Mouse (Mus musculus) liver (tissue): ENCODE data around the gene Art5.

Experiments used
- DNase-seq: peaks from one replicate; pipeline ENCODE4 v3.0.0-alpha.2; 2020; ENCODE audit warnings: mixed read lengths

Art5 gene

DNA sequence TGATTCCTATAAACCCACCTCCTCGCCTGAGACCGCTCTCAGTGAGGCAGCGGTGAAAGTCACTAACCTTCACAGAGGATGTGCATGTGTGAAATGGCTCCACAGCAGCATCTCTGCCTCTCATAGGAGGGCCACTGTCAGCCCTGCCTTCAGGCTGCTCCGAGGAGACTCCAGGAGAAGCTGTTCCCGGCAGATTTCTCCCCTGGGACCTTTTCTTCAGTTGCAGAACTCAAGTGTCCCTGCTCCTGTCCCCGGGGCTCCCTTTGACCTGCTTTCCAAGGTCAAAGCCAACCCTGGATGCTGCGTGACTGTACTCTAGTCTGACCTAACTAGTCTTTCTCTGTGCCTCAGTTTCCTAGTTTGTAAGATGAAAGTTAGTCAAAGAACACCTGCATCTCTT, at the start of gene Art5:
Art5 (minus strand) TSS at position 319 of the 400 bp plus-strand sequence.
- DNase-seq = no peak

DNA sequence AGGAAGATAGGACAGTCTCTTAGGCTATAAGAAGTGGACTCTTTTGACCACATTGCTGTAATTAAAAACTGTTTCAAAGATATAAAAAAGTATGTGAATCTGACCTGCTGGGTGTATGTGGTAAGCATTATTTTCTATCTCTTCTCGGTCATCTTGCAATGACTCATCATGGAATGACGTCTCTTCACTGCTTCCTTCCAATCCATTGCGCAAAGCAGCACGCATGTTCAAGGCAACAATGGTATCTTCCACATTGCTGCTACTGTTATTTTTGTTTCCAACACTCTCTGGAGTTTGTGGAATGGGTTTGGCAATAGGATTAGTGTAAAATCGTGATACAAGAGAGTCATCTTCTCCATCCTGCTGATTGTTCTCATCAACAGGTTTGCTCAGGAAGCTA, 44.4 kb upstream of the Art5 start:
- no peak for DNase-seq

DNA sequence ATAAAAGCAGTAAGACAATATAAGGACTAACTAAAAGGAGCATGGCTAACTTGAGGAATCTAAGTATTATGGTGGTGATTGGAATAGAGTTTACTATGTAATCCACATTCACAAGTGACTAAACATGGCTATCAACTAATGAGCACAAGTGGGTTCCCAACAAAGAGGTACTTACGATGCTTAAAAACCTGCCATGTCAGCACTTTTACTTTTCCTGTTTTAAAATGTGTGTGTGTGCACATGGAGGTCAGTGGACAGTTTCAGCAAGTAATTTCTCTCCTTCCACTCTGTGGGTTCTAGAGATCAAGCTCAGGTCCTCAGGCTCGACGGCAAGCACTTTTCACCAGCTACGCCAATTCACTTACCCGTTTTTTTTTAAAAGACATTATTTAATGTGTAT, 28.6 kb upstream of the Art5 start:
- DNase-seq = no peak

DNA sequence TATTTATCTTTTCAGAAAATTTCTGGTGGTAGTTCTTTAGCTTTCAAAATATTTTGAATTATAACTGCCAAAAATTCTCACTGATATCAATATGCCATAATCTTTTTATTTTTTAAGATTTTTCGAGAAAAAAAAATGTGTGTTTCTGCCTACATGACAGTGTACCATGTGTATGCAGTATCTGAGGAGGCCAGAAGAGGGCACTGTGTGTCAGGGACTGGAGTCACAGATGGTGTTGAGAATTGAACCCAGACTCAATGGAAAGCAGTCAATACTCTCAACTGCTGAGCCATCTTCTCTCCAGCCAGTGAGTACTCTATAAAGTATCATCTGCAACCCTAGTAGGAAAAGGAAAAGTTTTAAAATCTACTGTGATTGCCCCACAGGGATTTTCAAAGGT, 28.2 kb upstream of the Art5 start:
- DNase-seq = peak; percentile 62

DNA sequence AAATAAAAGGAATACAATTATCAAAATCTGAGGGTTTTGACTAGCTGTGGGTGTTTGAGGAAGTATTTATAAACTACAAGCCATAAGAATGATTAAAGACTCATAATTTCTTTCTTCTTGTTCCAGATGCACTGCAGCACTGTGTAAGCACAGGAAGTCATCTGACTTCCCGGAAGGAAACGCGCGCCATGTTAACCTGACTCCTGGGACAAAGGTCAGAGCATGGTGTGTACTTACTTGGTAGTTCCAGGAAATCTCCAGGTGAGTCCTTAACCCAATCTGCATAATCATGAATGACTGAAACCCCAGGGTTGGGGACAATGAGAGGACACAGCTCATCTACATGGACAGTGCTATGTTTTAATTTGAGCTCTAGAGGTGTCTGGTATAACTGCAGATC, 23.1 kb upstream of the Art5 start:
- no peak for DNase-seq

DNA sequence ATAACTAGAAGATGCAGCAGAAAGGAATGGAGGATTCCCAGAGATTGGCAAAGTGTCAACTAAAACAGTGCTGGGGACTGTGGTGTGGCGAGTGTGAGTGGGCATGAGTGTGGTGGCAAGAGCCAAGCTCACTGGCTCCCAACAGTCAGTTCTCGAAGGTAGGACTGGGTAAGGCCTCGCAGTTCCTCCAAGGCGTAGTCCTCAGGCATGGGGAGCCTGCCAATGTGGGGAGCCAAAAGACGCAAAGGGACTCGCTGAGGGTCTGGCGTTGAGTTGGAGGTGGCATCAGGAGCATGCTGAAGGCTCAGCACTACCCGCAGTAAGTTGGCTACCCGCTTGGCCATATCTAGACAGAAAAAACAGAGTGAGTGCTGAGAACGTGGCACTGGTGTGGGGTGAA, 11.0 kb upstream of the Art5 start:
- no peak for DNase-seq

DNA sequence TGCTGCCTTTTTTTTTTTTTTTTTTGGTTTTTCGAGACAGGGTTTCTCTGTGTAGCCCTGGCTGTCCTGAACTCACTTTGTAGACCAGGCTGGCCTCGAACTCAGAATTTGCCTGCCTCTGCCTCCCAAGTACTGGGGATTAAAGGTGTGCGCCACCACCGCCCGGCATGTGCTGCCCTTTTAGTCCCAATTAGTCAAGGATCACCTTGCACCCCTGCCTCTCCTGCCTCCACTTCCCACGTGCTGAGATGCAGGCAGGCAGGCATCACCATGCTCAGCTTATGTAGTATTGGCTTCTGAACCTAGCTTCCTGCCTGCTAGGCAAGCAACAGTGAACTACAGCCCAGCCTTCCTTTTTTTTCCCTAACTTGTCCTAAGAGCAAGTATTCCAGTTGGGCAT, 8.1 kb upstream of the Art5 start:
- DNase-seq = no peak

DNA sequence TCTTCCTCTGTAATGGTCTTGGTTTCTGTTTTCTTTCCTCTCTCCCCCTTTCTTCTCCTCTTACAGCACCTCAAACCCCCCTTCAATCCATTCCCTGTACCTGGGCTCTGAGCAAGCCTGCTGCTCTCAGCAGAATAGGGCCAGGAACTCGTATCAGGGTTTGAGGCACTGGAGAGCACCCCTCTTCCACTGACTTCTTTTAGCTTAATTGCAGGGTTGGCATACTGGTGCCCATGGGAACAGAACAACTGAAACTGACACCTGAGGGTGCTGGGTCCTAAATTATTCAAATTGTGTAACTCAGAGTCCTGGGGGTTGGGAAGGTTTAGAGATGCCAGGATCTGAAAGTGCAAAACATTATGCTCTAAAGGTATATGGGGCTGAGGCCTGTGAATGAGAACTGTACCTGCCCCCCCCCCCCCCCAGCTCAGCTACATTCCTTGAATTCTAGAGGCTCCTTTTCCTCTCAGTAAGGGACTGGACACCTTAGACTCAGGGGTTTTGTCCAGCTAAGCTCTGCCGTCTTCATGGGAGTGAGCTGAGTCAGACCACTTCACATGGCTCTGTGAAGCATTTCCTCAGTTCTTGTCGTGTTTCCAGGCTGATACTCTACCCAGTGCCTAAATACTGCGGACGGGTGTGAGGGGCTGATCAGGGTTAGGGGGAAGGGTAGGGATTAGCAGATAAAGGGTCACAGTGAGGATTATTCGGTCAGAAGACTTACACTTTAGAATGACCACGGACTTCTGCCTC, 7.5 kb upstream of the Art5 start, which contains the start of gene Chrna10:
Chrna10 (minus strand) TSS at position 250 of the 753 bp plus-strand sequence.
- no peak for DNase-seq

DNA sequence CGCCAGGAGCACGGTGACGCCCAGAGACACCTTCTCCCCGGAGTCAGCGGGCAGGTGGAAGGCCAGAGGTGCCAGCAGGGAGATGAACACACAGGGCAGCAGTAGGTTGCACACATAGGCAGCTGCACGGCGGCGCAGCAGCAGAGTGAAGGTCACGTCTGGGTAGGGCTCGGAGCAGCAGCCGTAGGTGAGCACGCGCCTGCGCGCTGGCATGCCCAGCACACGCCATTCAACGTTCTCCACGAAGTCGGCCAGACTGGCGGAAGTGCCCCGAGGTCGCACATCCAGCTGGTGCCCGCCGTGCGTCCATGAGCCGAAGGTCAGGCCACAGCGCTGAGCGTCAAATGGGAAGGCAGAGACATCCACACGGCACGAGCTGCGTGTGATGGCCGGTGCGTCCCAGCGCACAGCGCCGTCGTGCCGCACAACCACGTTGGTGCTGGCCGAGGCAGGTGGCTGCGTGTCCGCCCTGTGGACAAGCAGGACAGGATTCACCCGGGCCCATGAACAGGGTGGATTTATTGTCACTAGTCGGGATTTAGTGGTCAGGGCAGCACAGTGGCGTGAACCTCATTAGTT, 4.0 kb upstream of the Art5 start:
- no peak for DNase-seq

DNA sequence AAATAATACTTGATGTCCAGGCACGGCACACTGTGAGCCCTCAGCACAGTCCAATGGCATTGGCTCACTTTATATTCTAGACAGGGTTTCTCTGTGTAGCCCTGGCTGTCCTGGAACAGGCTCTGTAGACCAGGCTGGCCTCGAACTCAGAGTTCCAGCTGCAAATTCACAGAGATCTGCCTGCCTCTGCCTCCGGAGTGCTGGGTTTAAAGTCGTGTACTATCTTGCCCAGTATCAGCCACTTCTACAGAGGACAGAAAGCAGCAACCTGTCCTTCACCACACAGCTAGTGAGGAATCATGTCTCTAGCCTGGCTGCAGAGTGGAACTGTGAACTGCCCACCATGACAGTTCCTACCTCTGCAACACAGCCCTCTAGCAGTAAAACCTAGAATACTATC, 457 bp upstream of the Art5 start:
- DNase-seq = no peak

DNA sequence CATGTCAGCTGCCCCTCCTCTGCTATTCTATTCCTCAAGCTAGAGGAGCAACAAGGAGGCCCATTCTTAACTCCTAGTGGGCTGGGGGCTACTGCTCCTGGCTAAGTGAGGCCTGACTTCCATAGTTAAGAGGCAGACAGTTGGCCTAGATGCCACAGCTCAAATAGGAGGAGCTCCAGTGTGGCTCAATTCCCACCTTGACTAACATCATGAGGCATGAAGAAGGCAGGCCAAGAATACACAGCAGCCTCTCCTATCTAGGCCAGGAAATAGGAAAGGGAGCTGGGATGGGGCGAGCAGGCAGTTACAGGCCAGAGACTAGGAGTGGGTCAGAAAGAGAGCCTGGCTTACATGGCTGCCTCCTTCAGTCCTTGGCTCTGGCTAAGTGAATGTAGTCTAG, 1.1 kb downstream of the Art5 start:
- DNase-seq = no peak

DNA sequence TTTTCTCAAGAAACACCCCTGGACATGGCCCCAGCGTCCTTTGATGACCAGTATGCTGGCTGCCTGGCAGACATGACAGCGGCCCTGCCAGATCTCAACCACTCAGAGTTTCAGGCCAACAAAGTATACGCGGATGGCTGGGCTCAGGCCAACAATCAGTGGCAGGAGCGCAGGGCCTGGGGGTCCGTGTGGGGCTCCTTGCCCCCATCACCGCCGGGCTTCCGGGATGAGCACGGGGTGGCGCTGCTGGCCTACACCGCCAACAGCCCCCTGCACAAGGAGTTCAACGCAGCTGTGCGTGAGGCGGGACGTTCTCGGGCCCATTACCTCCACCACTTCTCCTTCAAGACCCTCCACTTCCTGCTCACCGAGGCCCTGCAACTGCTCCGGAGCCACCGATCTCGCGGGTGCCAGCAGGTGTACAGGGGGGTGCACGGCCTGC, 2.6 kb downstream of the Art5 start:
- no peak for DNase-seq

DNA sequence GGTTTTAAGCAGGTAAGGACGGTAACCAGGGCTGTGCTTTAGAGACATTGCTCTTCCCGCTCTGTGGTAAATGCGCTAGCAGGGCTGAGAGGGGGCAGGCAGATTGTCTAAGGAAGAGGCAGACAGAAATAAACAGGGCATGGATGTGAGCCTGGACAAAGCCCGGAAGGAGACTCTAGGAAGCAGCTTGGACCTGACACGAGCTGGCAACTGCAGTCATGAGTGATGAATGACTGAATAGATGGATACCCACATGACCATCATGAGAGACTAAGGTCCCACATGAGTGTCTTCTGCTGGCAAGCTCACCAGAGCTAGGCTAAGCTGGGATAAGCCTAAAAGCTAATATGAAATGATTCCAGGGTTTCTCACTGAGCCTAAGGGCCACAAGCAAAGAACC, 5.2 kb downstream of the Art5 start:
- DNase-seq = no peak

DNA sequence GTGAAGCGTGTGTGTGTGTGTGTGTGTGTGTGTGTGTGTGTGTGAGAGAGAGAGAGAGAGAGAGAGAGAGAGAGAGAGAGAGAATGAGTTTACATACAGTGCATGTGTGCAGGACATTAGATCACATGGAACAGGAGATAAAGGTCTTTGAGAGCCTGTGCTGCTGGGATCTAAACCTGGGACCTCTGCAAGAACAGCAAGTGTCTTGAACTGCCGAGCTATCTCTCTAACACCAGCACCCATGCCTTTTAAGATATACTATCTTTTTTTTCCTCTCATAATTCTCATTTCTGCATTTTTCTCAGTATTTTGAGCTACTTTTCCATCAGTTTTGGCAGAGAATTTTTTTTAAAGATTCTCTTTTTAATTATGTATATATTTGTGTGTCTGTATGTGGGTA, 5.7 kb downstream of the Art5 start:
- no peak for DNase-seq

DNA sequence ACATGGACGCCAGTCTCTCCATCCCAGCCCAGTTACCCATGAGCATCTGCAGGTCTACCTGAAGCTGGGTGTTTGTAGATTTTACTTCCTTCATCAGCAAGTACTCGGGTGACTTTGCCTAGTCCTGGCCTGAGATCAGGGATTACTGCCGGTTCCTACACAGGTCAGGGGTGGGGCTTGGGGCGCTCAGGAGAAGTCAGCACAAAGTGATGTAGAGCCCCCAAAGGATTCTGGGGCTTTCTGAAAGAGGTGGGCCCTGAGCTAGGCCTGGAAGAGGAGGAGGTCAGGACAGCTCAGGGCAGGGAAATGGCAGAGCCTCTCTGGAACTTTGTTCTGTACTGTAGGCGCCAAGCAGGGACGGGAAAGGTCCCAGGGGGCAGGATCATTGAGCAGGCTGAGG, 6.6 kb downstream of the Art5 start:
- no peak for DNase-seq

DNA sequence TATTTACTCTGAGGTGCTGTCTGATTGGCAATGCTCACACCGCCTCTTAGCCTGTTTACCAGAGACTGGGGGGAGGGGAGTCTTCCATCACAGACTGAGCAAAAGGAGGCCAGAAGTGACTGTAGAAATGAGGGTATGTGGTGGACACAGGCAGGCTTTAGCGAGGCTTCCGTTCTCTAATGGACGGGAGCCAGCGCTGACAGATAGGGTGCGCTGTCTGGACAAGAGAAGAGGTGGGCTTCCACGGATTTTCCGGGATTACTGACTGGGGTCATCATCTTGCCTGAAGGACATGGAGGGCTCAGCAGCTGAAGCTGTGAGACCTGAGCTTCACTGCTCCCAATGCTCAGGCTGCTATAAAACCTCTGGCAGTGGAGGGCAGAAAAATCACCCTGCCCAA, 7.0 kb downstream of the Art5 start:
- DNase-seq = no peak

DNA sequence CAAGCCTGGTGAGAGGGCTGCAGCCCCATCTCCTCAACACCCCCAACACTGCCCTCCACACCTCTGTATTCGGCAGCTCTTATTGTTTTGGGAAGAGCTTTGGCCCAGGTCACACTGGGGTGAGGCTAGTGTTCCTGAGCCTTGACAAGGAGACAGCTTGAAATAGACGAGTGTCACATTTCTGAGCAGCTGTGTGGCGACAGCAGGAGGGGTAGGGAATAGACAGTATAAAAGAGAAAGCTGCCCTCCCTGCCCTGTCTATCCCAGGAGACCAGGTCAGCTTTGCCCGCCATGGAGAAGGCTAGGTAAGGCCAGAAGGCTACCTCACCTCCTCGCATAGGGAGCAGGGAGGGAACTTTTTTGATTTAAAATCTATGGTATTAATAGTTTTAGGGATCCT, 7.8 kb downstream of the Art5 start, which contains the start of gene Art1:
Art1 (plus strand) TSS at position 257 of the 400 bp plus-strand sequence.
- DNase-seq = no peak

DNA sequence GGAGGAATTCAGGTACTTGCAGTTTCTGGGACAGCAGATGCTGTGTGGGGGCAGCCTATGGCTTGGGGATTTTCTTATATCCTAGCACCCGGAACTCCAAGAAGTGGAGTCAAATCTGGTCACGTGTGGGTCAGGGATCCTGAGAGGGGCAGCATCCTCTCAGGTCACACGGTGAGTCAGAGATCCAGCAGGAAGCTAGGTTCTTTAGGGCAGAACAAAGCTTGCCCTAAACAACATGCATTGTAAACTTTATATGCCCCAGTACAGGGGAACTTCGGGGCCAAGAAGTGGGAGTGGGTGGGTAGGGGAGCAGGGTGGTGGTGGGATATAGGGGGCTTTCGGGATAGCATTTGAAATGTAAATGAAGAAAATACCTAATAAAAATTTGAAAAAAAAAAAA, 8.4 kb downstream of the Art5 start:
- DNase-seq = no peak

DNA sequence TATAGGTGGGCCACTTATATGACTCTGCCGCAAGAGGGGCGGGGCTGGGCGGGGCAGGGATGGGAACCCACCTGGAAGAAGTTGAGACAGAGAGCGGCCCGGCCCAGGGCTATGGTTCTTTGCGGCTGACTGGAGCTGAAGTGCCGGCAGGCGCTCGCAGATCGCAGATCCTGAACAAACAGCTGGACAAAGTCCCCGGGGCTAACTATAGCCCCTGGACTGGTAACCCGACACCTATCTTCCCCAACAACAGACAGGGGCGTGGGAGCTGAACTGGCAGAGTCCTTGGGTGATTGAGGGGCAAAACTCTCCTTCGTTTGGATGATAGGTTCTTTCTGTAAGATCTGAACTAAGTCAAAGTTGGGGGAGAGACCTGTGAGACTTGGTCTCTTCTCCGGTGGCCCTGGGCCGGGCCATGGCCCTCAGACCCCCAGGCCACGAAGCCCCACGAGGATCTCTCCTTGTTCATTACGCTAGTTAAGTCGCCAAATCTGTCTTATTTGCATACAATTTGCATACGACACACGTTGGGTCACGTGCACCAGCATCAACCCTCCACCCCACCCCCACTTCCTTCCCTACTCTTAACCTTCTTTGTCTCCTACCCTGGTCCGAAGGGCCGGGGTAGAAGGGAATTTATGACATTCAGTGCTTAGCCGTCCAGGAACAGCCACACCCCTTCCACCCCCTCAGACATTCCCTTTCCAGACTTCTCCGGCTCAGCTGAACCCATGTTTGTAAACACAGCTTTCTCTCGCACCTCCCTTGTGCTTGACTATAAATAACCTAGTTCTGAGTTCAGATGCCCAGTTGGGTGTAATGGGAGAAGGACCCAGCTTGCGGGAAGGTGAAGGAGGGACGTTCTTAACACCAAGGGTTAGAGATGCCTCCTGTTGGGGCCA, 9.3 kb downstream of the Art5 start:
- DNase-seq = peak; percentile 40

DNA sequence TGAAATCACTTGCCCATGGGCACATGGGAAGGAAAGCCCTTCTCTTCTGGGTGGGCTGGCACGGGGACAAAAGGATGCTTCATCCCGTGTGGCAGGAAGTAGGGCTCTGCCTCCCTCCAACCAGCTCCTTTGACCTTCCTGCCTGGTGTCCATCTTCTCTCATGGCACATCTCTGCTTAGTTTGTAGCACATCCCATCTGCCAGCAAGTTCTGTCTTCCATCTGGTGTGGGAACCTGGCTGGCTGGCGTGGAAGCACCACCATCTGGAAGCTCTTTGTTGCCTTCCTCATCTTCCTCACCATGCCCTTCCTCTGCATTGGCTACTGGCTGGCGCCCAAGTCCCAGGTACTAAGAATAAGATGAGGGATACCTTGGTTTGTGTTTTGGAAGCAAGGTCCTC, 22.0 kb downstream of the Art5 start:
- DNase-seq = no peak

DNA sequence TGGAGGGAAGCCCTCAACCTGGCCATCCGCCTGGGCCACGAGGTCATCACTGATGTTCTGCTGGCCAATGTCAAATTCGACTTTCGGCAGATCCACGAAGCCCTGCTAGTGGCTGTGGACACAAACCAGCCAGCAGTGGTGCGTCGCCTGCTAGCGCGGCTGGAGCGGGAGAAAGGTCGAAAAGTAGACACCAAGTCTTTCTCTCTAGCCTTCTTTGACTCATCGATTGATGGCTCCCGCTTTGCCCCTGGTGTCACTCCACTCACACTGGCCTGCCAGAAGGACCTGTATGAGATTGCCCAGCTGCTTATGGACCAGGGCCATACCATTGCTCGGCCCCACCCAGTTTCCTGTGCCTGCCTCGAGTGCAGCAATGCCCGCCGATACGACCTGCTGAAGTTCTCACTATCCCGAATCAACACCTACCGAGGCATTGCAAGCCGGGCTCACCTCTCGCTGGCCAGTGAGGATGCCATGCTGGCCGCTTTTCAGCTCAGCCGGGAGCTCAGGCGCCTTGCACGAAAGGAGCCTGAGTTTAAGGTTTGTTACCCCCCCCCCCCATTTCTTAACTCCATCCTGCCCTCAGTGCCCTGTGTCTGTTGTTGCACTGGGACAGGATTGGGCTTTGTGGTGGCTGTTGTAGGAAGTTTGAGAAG, 25.1 kb downstream of the Art5 start:
- no peak for DNase-seq

DNA sequence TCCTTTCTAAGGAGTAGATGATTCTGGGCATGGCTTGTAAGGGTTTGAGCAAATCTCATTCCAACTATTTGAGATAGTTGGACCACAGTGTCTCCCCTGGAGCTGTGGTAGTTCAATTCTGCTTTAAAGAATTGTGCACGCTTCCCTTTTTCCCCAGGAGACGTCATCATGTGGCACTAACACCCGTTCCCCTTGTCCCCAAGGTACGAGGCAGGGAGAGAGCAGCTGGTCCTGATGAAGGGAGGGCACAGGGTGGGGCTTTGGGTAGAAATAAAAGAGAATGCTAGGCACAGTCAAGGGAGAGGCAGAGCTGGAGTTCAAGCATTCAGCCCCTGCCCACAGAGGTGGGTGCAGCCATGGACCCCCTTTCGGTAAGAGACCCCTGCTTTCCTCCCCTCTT, 26.5 kb downstream of the Art5 start, which contains the start of gene Trpc2:
Trpc2 (plus strand) TSS at position 301 of the 400 bp plus-strand sequence.
- DNase-seq = no peak

DNA sequence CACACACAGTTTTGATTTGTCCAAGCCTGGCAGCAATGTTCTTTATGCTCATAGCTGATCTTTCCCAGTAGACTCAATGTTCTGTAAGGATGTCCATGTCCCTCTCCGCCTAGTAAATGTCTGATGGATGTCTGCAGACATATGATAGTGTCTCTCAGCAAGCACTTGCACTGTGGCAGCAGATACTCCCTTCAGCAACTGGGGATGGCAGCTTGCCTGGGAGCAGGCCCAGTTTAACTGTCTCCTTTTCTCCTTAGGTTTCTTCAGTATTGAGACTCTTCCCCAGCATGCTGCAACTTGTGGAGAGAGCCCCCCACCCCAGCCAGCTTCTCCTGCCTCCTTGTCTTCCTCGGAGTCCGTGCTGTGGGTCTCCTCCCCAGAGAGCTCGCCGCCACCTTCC, 27.5 kb downstream of the Art5 start:
- no peak for DNase-seq
